Mouse (Mus musculus) neural tube, embryonic 11.5 days (tissue): Measurements from ENCODE around the gene Hadhb. TPM values are rescaled to one million over a fixed set of nuclear protein-coding genes. Genes with fewer than 3 reads are reported as not detected.

Experiments
- ATAC-seq: fragments of 200-750 bp; cut with Nextera tagmentation; 2 replicates; pipeline ENCODE4 v1.8.0; 2017; ENCODE audit warnings: moderate number of reproducible peaks, mild to moderate bottlenecking, moderate TSS enrichment, moderate library complexity; ENCODE audit not compliant: insufficient read depth, low FRiP score, low TSS enrichment
- DNase-seq: peaks from one replicate; pipeline ENCODE4 v3.0.0-alpha.2; 2015; ENCODE audit warnings: low spot score
- H3K27ac ChIP-seq: fragments of 300-500 bp; sonication (generic); 2 replicates; pipeline ENCODE4 v1.5.1; 2014; ENCODE audit warnings: low read depth, mild to moderate bottlenecking, low read length
- H3K27me3 ChIP-seq: fragments of 300-500 bp; sonication (generic); 2 replicates; pipeline ENCODE4 v1.6.1; 2014; ENCODE audit warnings: mild to moderate bottlenecking, low read length, mixed read lengths; ENCODE audit not compliant: control insufficient read depth, insufficient read depth
- H3K36me3 ChIP-seq: fragments of 300-500 bp; sonication (generic); 2 replicates; pipeline ENCODE4 v1.6.1; 2014; ENCODE audit warnings: mild to moderate bottlenecking, low read length, moderate library complexity, mixed read lengths; ENCODE audit not compliant: control insufficient read depth, insufficient read depth
- H3K4me1 ChIP-seq: fragments of 300-500 bp; sonication (generic); 2 replicates; pipeline ENCODE4 v1.6.1; 2014; ENCODE audit warnings: low read length, mixed read lengths; ENCODE audit not compliant: control insufficient read depth, insufficient read depth
- H3K4me2 ChIP-seq: fragments of 300-500 bp; sonication (generic); 2 replicates; pipeline ENCODE4 v1.6.1; 2014; ENCODE audit warnings: low read depth, mild to moderate bottlenecking, moderate library complexity
- H3K4me3 ChIP-seq: fragments of 300-500 bp; sonication (generic); 2 replicates; pipeline ENCODE4 v1.5.1; 2014; ENCODE audit warnings: low read depth, low read length
- H3K9ac ChIP-seq: fragments of 300-500 bp; sonication (generic); 2 replicates; pipeline ENCODE4 v1.6.1; 2014; ENCODE audit warnings: mild to moderate bottlenecking, low read length
- H3K9me3 ChIP-seq: fragments of 300-500 bp; sonication (generic); 2 replicates; pipeline ENCODE4 v1.6.1; 2016; ENCODE audit warnings: low read length; ENCODE audit not compliant: control insufficient read depth
- WGBS: fragments of 180-500 bp; shearing (Covaris S2); extraction: QIAGEN DNeasy Blood & Tissue Kit; methylation state at CpG from one replicate; pipeline ENCODE4 v1.1.7; 2014; 5-methylcytosine and 5-hydroxymethylcytosine counted together
- polyA plus RNA-seq: library from polyadenylated mRNA; unstranded; fragments of >200 nt; fragmentation: Nextera tagmentation; extraction: Ambion mirVana; gene quantifications from 2 replicates; pipeline ENCODE4 v1.2.1, GENCODE M21; 2014

The Hadhb gene
- polyA plus RNA-seq, 1 experiment from 2014 or later = 108 TPM

DNA sequence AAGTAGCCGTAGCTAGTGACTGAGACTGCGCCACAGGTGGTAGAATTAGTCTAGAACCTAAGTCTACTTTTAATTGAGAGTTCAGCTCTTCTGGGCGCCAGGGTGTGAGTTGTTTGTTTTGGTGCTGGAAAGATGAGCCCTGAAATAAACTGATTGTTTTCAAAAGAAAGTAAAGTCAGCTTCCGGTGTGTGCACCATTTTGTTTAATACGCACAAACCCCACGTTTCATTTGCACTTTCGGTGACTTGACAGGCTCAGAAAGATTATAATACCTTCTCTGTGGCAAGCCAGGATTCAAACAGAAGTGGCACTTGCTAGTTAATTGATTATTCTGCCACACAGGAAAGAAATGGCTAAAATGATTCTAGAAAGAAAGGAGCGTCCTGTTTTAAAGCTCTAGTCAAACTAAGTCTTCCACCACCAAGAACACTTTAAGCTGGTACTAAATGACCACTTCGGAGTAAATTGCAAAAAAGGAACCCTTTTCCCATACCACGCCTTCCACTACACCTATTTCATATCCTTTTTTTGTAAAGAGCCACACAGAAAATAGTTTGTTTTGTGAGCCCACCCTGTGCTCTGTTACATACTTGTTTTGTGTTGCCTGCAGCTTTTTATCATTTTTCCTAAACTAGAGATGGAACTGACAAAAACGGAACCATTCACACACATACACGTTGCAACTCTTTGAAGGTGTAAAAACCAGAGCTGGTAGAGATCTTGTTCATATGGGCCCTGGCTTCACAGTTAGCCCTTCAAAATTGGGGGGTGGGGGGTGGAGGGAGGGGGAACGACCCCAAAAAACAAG lies 977 bp downstream of the Hadhb start:
- Histone ChIP-seq H3K27ac (no peak overlapping the region), H3K4me2 (peak overlapping the region; percentile 85), H3K9ac (peak overlapping the region; percentile 58), H3K36me3 (no peaks in the 10 kb centered on the region), H3K27me3 (no peaks in the 10 kb centered on the region), H3K9me3 (no peaks in the 10 kb centered on the region), H3K4me3 (peak overlapping the region; percentile 52), H3K4me1 (0 out of 2 replicates have a peak, but pooled peaks cover 5% of the 10 kb centered on the region)
- ATAC-seq = no peak
- no peak for DNase-seq
- WGBS = 40% methylated on average over 13 of the region's 13 CpGs

DNA sequence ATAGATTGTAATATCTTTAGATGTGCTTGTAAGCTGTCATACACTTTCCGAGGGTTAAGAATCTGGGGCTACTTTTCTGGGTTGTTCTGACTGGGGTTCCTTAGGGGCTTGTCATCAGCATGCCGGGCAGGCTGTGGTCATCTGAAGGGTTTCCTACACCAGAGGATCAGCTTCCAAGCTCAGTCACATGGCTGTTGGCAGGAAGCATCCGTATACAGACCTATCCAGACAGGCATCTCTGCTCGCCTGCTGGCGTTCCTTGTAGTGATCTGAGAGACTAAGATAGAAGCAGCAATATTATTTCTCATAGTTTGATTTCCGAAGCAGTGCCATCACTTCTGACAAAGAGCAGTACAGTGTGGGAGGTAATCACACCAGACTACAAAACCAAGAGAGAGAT lies 4.6 kb downstream of the Hadhb start:
- ATAC-seq = no peak
- H3K36me3 ChIP-seq = no peaks in the 10 kb centered on the region
- no peak overlapping the region for H3K4me3 ChIP-seq
- no peaks in the 10 kb centered on the region for H3K9me3 ChIP-seq
- DNase-seq = no peak
- WGBS = 81% methylated on average over 6 of the region's 6 CpGs
- H3K27ac ChIP-seq = no peak overlapping the region
- 0 out of 2 replicates have a peak, but pooled peaks cover 5% of the 10 kb centered on the region for H3K4me1 ChIP-seq
- H3K27me3 ChIP-seq = no peaks in the 10 kb centered on the region
- no peak overlapping the region for H3K9ac ChIP-seq
- H3K4me2 ChIP-seq = no peak overlapping the region

DNA sequence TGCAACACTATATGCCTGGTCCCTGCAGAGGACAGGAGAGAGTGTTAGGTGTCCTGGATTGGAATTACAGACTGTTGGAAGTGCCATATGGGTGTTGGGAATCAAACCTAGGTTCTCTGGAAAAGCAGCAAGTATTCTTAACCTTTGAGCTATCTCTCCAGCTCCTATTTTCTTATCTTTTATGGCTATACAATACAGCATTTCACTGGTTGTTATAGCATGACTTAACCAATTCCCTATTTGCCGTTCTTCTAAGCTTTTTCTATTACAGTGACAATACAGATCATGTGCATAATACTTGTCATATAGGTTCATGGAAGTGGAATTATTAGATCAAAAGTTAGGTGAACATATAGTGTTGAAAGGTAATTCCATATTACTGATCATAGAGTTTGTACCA lies 6.8 kb downstream of the Hadhb start:
- no peak overlapping the region for H3K4me2 ChIP-seq
- ATAC-seq = no peak
- 84% methylated on average over 1 of the region's 1 CpGs for WGBS
- no peak overlapping the region for H3K4me3 ChIP-seq
- DNase-seq = no peak
- H3K27me3 ChIP-seq = no peaks in the 10 kb centered on the region
- H3K36me3 ChIP-seq = no peaks in the 10 kb centered on the region
- H3K9ac ChIP-seq = no peak overlapping the region
- H3K4me1 ChIP-seq = no peaks in the 10 kb centered on the region
- H3K9me3 ChIP-seq = no peaks in the 10 kb centered on the region
- H3K27ac ChIP-seq = no peak overlapping the region

DNA sequence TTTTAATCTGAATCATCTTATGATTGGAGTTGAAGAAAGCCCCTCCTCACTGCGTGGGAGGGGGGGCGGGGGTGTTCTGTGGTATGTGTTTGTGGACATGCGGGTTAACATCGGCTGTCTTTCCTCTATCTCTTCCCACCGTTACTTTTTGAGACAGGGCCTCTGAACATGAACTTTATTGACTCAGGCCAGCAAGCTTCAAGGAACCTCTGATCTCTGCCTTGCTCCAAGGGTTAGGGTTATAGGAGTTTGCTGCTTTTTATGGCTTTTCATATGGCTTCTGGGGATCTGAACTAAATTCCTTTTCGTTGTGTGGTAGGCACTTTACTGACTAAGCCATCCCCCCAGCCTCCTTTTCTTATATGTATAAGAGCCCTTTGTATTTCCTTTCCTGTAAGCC lies 7.3 kb downstream of the Hadhb start:
- Histone ChIP-seq H3K27ac (no peak overlapping the region), H3K4me1 (no peaks in the 10 kb centered on the region), H3K4me2 (no peak overlapping the region), H3K9me3 (no peaks in the 10 kb centered on the region), H3K4me3 (no peak overlapping the region), H3K36me3 (no peaks in the 10 kb centered on the region), H3K27me3 (no peaks in the 10 kb centered on the region), H3K9ac (no peak overlapping the region)
- DNase-seq (no peak), ATAC-seq (no peak)
- WGBS = 80% methylated on average over 6 of the region's 6 CpGs

DNA sequence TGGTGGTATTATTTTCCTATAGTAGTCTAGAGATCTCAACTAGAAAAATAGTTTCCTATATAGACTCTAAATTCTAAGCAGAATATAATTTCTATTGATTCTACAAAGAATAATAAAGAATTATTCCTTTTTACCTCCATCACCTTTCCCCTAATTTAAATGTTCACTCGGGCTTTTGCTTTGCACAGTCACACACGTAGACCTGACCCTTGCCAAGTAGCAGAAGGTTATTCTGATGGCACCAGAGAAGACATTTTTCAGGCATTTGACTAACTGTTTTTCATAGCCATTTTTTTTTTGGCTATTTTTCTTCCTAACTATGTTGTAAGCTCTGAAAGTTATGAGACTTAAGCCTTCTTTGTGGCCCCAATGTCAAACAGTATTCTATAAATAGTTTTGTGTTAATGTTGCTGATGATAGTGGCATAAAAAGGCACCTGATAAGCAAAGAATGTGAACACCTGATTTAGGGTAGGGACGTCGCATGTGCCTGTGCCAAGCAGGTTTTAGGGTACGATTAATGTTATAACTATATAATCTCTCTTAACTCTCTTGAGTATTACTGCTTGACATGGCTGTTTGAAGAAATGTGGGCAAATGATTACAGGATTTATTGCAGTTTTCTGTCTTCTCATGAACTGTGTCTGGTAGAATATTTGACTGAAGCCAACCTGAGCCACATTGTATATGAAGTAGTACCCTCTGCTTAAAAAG lies 10.3 kb downstream of the Hadhb start:
- Histone ChIP-seq H3K9me3 (no peaks in the 10 kb centered on the region), H3K9ac (no peak overlapping the region), H3K4me2 (no peak overlapping the region), H3K27me3 (no peaks in the 10 kb centered on the region), H3K27ac (no peak overlapping the region), H3K4me3 (no peak overlapping the region), H3K36me3 (no peaks in the 10 kb centered on the region), H3K4me1 (no peaks in the 10 kb centered on the region)
- ATAC-seq = no peak
- 96% methylated on average over 5 of the region's 5 CpGs for WGBS
- no peak for DNase-seq

DNA sequence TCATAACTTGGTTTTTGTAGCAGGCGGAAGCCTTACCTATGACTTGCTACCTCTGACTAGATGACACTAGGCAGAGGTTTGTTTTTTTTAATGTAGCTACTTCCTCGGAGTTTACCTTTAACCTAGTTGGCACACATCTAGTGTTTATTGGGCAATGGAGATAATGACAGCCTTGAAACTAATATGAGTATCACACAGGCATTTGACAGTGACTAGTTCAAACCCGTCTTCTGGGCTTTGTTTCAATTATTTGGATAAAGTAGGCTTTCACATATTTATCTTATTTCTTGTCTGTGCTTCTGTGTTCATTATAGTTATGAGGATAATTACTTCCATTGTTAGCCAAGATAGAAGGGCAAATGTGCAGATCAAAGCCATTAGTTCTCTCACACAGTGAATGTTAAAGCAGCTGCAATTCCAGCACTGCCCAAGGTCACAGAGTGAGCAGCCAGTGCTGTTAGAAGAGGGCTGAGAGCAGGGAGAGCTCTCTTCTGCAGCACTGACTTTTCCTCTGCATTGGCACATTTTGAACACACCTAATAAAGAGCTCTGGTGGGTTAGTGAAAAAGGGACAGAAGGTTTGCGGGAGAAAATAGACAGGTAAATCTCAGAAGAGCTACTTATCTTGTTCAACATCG lies 15.4 kb downstream of the Hadhb start:
- H3K27me3 ChIP-seq = no peaks in the 10 kb centered on the region
- no peaks in the 10 kb centered on the region for H3K4me1 ChIP-seq
- H3K27ac ChIP-seq = no peak overlapping the region
- WGBS = 86% methylated on average over 5 of the region's 5 CpGs
- DNase-seq (no peak), ATAC-seq (no peak)
- H3K36me3 ChIP-seq = no peaks in the 10 kb centered on the region
- no peak overlapping the region for H3K4me2 ChIP-seq
- H3K9ac ChIP-seq = no peak overlapping the region
- H3K9me3 ChIP-seq = no peaks in the 10 kb centered on the region
- H3K4me3 ChIP-seq = no peak overlapping the region

DNA sequence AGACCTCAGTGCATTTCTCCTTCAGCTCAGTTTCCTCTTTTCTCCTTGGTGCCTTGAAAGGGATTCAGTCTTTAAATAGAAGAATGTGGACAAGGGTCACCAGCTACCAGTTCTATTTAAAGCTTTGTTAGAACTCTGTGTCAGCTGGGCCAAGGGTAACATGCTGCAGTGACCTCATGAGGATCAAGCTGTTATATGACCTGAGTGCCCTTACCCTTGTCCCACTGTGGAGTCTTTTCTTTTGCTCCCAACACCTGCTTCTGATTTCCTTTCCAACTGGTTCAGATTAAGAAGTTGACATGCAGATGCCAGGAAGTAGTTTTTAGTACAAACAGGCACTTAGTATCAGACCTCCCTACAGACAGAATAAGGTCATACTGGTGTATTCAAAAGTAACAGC lies 17.1 kb downstream of the Hadhb start:
- Histone ChIP-seq H3K4me3 (no peak overlapping the region), H3K4me2 (no peak overlapping the region), H3K27me3 (no peaks in the 10 kb centered on the region), H3K27ac (no peak overlapping the region), H3K9ac (no peak overlapping the region), H3K4me1 (no peaks in the 10 kb centered on the region), H3K9me3 (no peaks in the 10 kb centered on the region), H3K36me3 (peaks cover 3% of the 10 kb centered on the region; the same call in 1 of the 2 replicates)
- ATAC-seq = no peak
- no peak for DNase-seq

DNA sequence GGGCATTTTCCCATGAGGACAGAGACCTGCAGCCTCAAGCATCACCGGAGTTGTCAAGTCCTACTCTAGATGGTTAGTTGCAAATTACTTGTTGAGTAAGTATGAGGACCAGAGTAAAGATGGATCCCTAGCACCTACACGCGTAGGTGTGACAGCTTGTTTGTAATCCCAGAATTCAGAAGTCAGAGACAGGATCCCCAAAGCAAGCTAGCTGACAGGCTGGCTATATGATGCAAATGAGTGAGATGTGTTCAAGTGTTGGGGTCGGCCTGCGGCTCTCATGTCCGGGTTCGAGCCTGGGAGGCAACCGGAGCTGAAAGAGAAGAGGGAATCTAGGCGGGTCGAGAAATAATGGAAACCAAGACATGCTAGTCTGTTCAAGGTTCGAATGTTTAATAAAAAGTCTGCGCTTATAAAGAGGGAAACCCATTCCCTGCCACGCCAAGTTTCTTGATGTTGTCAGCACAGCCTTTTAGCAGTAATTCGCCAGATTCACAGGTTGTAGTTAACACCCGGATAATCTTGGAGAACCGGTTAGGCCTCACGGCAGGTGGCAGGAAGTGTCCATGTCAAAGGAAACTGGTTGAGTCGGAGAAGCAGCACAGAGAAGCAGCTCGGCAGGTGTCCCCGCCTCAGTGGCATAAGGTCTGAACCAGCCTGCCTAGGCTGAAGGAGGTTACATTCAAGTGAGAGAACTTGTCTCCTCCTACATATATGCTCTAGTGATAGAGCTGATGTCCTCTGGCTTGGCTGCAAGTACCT lies 18.1 kb downstream of the Hadhb start:
- Histone ChIP-seq H3K4me2 (no peak overlapping the region), H3K9ac (no peak overlapping the region), H3K9me3 (no peaks in the 10 kb centered on the region), H3K4me3 (no peak overlapping the region), H3K4me1 (no peaks in the 10 kb centered on the region), H3K36me3 (peaks cover 3% of the 10 kb centered on the region), H3K27ac (no peak overlapping the region), H3K27me3 (no peaks in the 10 kb centered on the region)
- ATAC-seq (no peak), DNase-seq (no peak)
- WGBS = 36% methylated on average over 20 of the region's 20 CpGs
